Mouse (Mus musculus): Measurements from ENCODE around the gene Cntnap5c.

Cntnap5c gene

GRCm38 (mm10) chr17:57887742-57888389 lies 118.5 kb downstream of the Cntnap5c start:
- DNase-seq (ENCODE audit: low read depth, low spot score) = no peak
- Histone ChIP-seq H3K36me3 (ENCODE audit: control insufficient read depth, insufficient read depth, low read length, poor library complexity, severe bottlenecking) (no peaks in the 10 kb centered on the region), H3K27me3 (ENCODE audit: control insufficient read depth, insufficient read depth, low read length, poor library complexity, severe bottlenecking) (no peaks in the 10 kb centered on the region)

- DNase-seq (ENCODE audit: low read depth, low spot score) = no peak
- Histone ChIP-seq H3K27me3 (ENCODE audit: control insufficient read depth, insufficient read depth, low read length, poor library complexity, severe bottlenecking) (no peaks in the 10 kb centered on the region), H3K36me3 (ENCODE audit: control insufficient read depth, insufficient read depth, low read length, poor library complexity, severe bottlenecking) (no peaks in the 10 kb centered on the region)
These were observed 142.5 kb downstream of the Cntnap5c start for GRCm38 (mm10) chr17:57911770-57912293.

- H3K27me3 ChIP-seq (ENCODE audit: control insufficient read depth, insufficient read depth, low read length, poor library complexity, severe bottlenecking) = no peaks in the 10 kb centered on the region
- no peak for DNase-seq (ENCODE audit: low read depth, low spot score)
- no peaks in the 10 kb centered on the region for H3K36me3 ChIP-seq (ENCODE audit: control insufficient read depth, insufficient read depth, low read length, poor library complexity, severe bottlenecking)
These were observed 214.9 kb downstream of the Cntnap5c start for GRCm38 (mm10) chr17:57984230-57984629.

DNA sequence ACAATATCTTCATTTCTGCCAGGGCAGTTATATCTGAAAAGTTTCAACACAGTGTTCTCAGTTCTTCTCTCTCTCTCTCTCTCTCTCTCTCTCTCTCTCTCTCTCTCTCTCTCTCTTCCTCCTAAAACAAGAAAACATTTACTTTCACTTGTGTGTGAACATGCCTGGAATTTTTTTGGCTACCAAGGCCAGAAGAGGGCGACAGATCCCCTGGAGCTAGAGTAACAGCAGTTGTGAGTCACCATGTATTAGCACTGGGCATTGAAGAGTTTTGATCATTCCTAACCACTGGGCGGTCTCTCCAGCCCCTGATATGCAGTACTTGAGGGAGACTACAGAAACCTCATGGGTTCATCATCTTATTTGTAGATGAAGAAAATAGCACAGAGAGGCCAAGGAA lies 219.1 kb downstream of the Cntnap5c start:
- Histone ChIP-seq H3K27me3 (ENCODE audit: control insufficient read depth, insufficient read depth, low read length, poor library complexity, severe bottlenecking) (no peaks in the 10 kb centered on the region), H3K36me3 (ENCODE audit: control insufficient read depth, insufficient read depth, low read length, poor library complexity, severe bottlenecking) (no peaks in the 10 kb centered on the region)
- no peak for DNase-seq (ENCODE audit: low read depth, low spot score)

- no peaks in the 10 kb centered on the region for H3K27me3 ChIP-seq (ENCODE audit: control insufficient read depth, insufficient read depth, low read length, poor library complexity, severe bottlenecking)
- H3K36me3 ChIP-seq (ENCODE audit: control insufficient read depth, insufficient read depth, low read length, poor library complexity, severe bottlenecking) = no peaks in the 10 kb centered on the region
- no peak for DNase-seq (ENCODE audit: low read depth, low spot score)
These were observed 227.1 kb downstream of the Cntnap5c start for GRCm38 (mm10) chr17:57996461-57996860.

DNA sequence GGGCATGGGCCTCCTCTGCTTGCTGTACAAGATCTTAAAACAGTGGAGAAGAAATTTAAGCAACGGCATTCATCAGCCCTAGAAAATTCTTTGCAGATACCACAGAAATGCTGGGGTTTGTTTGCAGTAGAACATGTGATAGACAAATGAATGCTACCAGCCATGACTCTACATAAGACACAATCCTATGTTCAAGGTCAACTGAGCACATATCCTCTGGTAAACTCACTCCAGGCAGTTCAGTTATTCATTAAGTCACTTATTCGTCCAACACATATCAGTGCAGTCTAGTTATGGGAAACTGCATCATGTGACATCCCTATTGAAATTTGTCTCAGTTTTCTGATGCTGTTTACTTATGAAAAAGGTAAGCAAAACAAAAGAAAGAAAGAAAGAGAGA lies 229.7 kb downstream of the Cntnap5c start:
- no peak for DNase-seq (ENCODE audit: low read depth, low spot score)
- no peaks in the 10 kb centered on the region for H3K36me3 ChIP-seq (ENCODE audit: control insufficient read depth, insufficient read depth, low read length, poor library complexity, severe bottlenecking)
- no peaks in the 10 kb centered on the region for H3K27me3 ChIP-seq (ENCODE audit: control insufficient read depth, insufficient read depth, low read length, poor library complexity, severe bottlenecking)

DNA sequence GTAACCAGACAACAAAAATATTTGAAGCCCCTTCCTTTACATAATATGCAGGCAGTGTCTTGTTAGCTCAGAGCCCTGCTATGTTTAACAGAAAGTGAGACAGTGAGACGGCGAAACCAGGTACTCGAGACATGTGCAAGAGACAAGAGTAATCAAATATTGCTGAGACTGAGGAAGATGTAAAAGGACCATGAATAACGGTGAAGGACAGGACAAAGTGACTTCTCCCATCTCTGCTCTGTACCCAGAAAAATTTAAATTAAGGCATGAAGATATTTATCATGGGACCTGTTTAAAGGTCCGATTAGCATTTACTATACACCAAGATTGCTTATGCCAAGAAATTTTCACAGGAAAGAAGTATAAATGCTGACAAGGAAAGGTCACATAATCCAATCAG lies 233.5 kb downstream of the Cntnap5c start:
- no peaks in the 10 kb centered on the region for H3K36me3 ChIP-seq (ENCODE audit: control insufficient read depth, insufficient read depth, low read length, poor library complexity, severe bottlenecking)
- no peak for DNase-seq (ENCODE audit: low read depth, low spot score)
- H3K27me3 ChIP-seq (ENCODE audit: control insufficient read depth, insufficient read depth, low read length, poor library complexity, severe bottlenecking) = no peaks in the 10 kb centered on the region

- Histone ChIP-seq H3K36me3 (ENCODE audit: control insufficient read depth, insufficient read depth, low read length, poor library complexity, severe bottlenecking) (no peaks in the 10 kb centered on the region), H3K27me3 (ENCODE audit: control insufficient read depth, insufficient read depth, low read length, poor library complexity, severe bottlenecking) (no peaks in the 10 kb centered on the region)
- DNase-seq (ENCODE audit: low read depth, low spot score) = no peak
These were observed 234.0 kb downstream of the Cntnap5c start for GRCm38 (mm10) chr17:58003322-58003721.

- H3K27me3 ChIP-seq (ENCODE audit: control insufficient read depth, insufficient read depth, low read length, poor library complexity, severe bottlenecking) = no peaks in the 10 kb centered on the region
- no peak for DNase-seq (ENCODE audit: low read depth, low spot score)
- H3K36me3 ChIP-seq (ENCODE audit: control insufficient read depth, insufficient read depth, low read length, poor library complexity, severe bottlenecking) = no peaks in the 10 kb centered on the region
These were observed 235.1 kb downstream of the Cntnap5c start for GRCm38 (mm10) chr17:58004491-58004890.

DNA sequence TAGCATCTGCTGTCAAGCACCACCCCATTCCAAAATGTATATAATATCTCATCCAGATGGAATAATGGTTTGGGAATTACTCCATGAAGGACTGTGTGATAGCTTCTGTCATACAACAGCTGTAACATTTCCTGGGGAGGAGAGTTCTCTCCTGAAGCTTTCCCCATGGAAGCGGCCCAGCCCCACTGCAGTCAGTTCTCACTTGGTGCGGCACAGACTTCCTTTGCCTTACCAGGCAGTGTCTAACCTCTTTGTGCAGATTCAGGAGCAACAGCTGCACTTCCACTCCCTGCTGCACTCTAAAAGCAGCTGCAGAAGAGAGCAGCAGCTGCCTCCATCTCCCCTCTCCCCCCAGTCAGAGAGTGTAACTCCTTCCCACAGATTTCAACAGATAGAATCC lies 271.8 kb downstream of the Cntnap5c start:
- H3K36me3 ChIP-seq (ENCODE audit: control insufficient read depth, insufficient read depth, low read length, poor library complexity, severe bottlenecking) = no peaks in the 10 kb centered on the region
- no peak for DNase-seq (ENCODE audit: low read depth, low spot score)
- no peaks in the 10 kb centered on the region for H3K27me3 ChIP-seq (ENCODE audit: control insufficient read depth, insufficient read depth, low read length, poor library complexity, severe bottlenecking)

GRCm38 (mm10) chr17:58045149-58045548 lies 275.8 kb downstream of the Cntnap5c start:
- Histone ChIP-seq H3K27me3 (ENCODE audit: control insufficient read depth, insufficient read depth, low read length, poor library complexity, severe bottlenecking) (no peaks in the 10 kb centered on the region), H3K36me3 (ENCODE audit: control insufficient read depth, insufficient read depth, low read length, poor library complexity, severe bottlenecking) (no peaks in the 10 kb centered on the region)
- DNase-seq (ENCODE audit: low read depth, low spot score) = no peak

DNA sequence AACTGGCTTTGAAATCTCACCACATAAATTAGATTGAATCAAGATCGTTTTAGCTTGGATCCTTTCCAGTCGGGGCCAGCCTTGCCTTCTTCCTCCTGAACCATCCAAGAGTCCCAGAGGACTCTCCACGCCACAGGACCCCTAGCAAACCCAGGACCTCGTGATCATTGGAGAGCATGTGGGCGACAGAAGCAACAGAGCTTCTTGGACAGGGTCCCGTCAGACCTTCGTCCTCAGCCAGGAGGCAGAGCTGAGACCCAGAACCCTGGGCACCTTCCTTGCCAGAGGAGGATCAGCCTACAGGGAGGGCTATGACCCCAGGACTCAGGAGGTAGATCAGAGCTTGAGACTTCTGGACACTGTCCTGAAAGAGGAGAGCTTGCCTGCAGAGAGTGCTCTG lies 300.5 kb downstream of the Cntnap5c start:
- Histone ChIP-seq H3K36me3 (ENCODE audit: control insufficient read depth, insufficient read depth, low read length, poor library complexity, severe bottlenecking) (no peaks in the 10 kb centered on the region), H3K27me3 (ENCODE audit: control insufficient read depth, insufficient read depth, low read length, poor library complexity, severe bottlenecking) (no peaks in the 10 kb centered on the region)
- DNase-seq (ENCODE audit: low read depth, low spot score) = no peak

GRCm38 (mm10) chr17:58082676-58083075 lies 313.3 kb downstream of the Cntnap5c start:
- DNase-seq (ENCODE audit: low read depth, low spot score) = no peak
- Histone ChIP-seq H3K36me3 (ENCODE audit: control insufficient read depth, insufficient read depth, low read length, poor library complexity, severe bottlenecking) (no peaks in the 10 kb centered on the region), H3K27me3 (ENCODE audit: control insufficient read depth, insufficient read depth, low read length, poor library complexity, severe bottlenecking) (no peaks in the 10 kb centered on the region)

GRCm38 (mm10) chr17:58104505-58104904 lies 335.1 kb downstream of the Cntnap5c start:
- no peak for DNase-seq (ENCODE audit: low read depth, low spot score)
- Histone ChIP-seq H3K36me3 (ENCODE audit: control insufficient read depth, insufficient read depth, low read length, poor library complexity, severe bottlenecking) (no peaks in the 10 kb centered on the region), H3K27me3 (ENCODE audit: control insufficient read depth, insufficient read depth, low read length, poor library complexity, severe bottlenecking) (no peaks in the 10 kb centered on the region)

DNA sequence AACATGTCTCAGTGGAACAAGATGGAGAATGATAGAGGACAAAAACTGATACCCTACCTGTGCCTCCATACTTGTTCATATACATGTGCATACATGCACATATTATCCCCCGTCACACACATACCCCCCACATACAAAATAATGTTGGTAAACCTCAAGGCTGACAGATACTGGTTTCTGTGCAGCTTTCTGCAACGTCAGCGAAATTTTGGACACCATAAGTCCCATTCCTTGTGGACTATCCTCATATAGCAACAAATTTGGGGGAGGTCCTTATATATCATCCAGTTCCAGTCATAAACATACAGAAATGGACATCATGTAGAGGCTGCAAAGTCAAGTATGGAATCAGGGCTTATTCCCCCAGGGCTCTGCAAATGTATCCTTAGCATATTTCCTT lies 338.5 kb downstream of the Cntnap5c start:
- Histone ChIP-seq H3K27me3 (ENCODE audit: control insufficient read depth, insufficient read depth, low read length, poor library complexity, severe bottlenecking) (no peaks in the 10 kb centered on the region), H3K36me3 (ENCODE audit: control insufficient read depth, insufficient read depth, low read length, poor library complexity, severe bottlenecking) (no peaks in the 10 kb centered on the region)
- DNase-seq (ENCODE audit: low read depth, low spot score) = no peak

DNA sequence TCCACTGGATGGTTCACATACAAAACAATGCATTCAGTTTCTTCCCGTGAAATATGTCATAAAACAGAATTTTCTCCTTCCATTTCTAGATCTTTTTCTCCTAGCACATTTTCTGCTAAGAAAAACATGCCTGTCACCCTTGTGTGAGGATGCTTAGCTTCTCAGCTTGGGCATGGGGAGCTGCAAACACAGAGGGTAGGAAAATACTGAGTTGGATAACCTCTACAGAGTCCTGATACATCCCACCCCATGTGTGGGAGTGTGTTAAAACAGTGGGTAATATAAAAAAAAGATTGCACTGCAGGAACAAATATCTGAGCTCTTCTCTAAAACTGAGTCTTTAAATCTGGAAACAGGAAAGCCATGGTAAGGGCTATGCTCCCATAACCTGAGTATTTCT lies 339.0 kb downstream of the Cntnap5c start:
- Histone ChIP-seq H3K36me3 (ENCODE audit: control insufficient read depth, insufficient read depth, low read length, poor library complexity, severe bottlenecking) (no peaks in the 10 kb centered on the region), H3K27me3 (ENCODE audit: control insufficient read depth, insufficient read depth, low read length, poor library complexity, severe bottlenecking) (no peaks in the 10 kb centered on the region)
- DNase-seq (ENCODE audit: low read depth, low spot score) = no peak

All from splenic B cell, adult 2 months (primary cell).